Mouse (Mus musculus): ENCODE measurements around the gene Mfn2. TPM values are rescaled to one million over a fixed set of nuclear protein-coding genes. Genes with fewer than 3 reads are reported as not detected.

Mfn2 gene
- polyA plus RNA-seq (2012; rRNA removed) (29.6 and 33.4 TPM in 2 replicates), polyA plus RNA-seq (2014; fragmentation: Nextera tagmentation; extraction: Ambion mirVana) (29.8 and 30.2 TPM in 2 replicates)

GRCm38 (mm10) chr4:147904313-147905089 is at the start of gene Mfn2:
Gene Mfn2 (minus strand): TSS chr4:147904704.
- Histone ChIP-seq H3K9me3 (ENCODE audit: control insufficient read depth, low read length) (no peaks in the 10 kb centered on the region), H3K4me2 (replicated peaks; ENCODE audit: low read depth, low read length, severe bottlenecking) (peak within 1 kb of the TSS; percentile 75), H3K36me3 (ENCODE audit: control insufficient read depth, insufficient read depth, low read length) (peaks cover 33% of the 10 kb centered on the region), H3K27me3 (ENCODE audit: control insufficient read depth, insufficient read depth, low read length) (no peaks in the 10 kb centered on the region), H3K27ac (replicated peaks; ENCODE audit: low read depth, low read length) (peak within 1 kb of the TSS; percentile 85), H3K4me1 (ENCODE audit: control insufficient read depth, insufficient read depth, low read length) (peaks cover 3% of the 10 kb centered on the region; the same call in 1 of the 2 replicates), H3K4me3 (replicated peaks; ENCODE audit: low read length) (peak within 1 kb of the TSS; percentile 87), H3K9ac (ENCODE audit: low read depth, low read length, severe bottlenecking) (peak within 1 kb of the TSS; percentile 93)
- no peak for TF ChIP-seq POLR2A (IDR thresholded peaks at IDR 0.05; ENCODE audit: borderline replicate concordance, extremely low read depth, insufficient read depth, insufficient read length)
- DNase-seq (ENCODE audit: low spot score) (peak; percentile 85), ATAC-seq (ENCODE audit: low FRiP score, low read depth) (peak; percentile 96)
- WGBS = under 1% methylated on average over 36 of the region's 59 CpGs

- Histone ChIP-seq H3K9ac (ENCODE audit: low read depth, low read length, severe bottlenecking) (no peak overlapping the region), H3K4me3 (replicated peaks; ENCODE audit: low read length) (no peak overlapping the region), H3K36me3 (ENCODE audit: control insufficient read depth, insufficient read depth, low read length) (0 out of 2 replicates have a peak, but pooled peaks cover 2% of the 10 kb centered on the region), H3K27ac (replicated peaks; ENCODE audit: low read depth, low read length) (no peak overlapping the region), H3K4me2 (replicated peaks; ENCODE audit: low read depth, low read length, severe bottlenecking) (no peak overlapping the region), H3K27me3 (ENCODE audit: control insufficient read depth, insufficient read depth, low read length) (no peaks in the 10 kb centered on the region), H3K9me3 (ENCODE audit: control insufficient read depth, low read length) (no peaks in the 10 kb centered on the region), H3K4me1 (ENCODE audit: control insufficient read depth, insufficient read depth, low read length) (no peaks in the 10 kb centered on the region)
- DNase-seq (ENCODE audit: low spot score) (peak; percentile 70), ATAC-seq (ENCODE audit: low FRiP score, low read depth) (no peak)
- TF ChIP-seq POLR2A (IDR thresholded peaks at IDR 0.05; ENCODE audit: borderline replicate concordance, extremely low read depth, insufficient read depth, insufficient read length) = no peak
- WGBS = 16% methylated on average over 4 of the region's 4 CpGs
Measured at GRCm38 (mm10) chr4:147953590-147953989, 49.1 kb upstream of the Mfn2 start.

GRCm38 (mm10) chr4:147947511-147947910 is 43.0 kb upstream of the Mfn2 start:
- H3K9me3 ChIP-seq (ENCODE audit: control insufficient read depth, low read length) = no peaks in the 10 kb centered on the region
- ATAC-seq (ENCODE audit: low FRiP score, low read depth) = no peak
- DNase-seq (ENCODE audit: low spot score) = no peak
- H3K9ac ChIP-seq (ENCODE audit: low read depth, low read length, severe bottlenecking) = no peak overlapping the region
- WGBS = 64% methylated on average over 2 of the region's 2 CpGs
- no peaks in the 10 kb centered on the region for H3K4me1 ChIP-seq (ENCODE audit: control insufficient read depth, insufficient read depth, low read length)
- peaks cover 56% of the 10 kb centered on the region for H3K36me3 ChIP-seq (ENCODE audit: control insufficient read depth, insufficient read depth, low read length)
- H3K27ac ChIP-seq (replicated peaks; ENCODE audit: low read depth, low read length) = no peak overlapping the region
- no peak for TF ChIP-seq POLR2A (IDR thresholded peaks at IDR 0.05; ENCODE audit: borderline replicate concordance, extremely low read depth, insufficient read depth, insufficient read length)
- H3K27me3 ChIP-seq (ENCODE audit: control insufficient read depth, insufficient read depth, low read length) = no peaks in the 10 kb centered on the region
- no peak overlapping the region for H3K4me3 ChIP-seq (replicated peaks; ENCODE audit: low read length)
- no peak overlapping the region for H3K4me2 ChIP-seq (replicated peaks; ENCODE audit: low read depth, low read length, severe bottlenecking)

- H3K4me2 ChIP-seq (replicated peaks; ENCODE audit: low read depth, low read length, severe bottlenecking) = no peak overlapping the region
- peaks cover 32% of the 10 kb centered on the region for H3K4me1 ChIP-seq (ENCODE audit: control insufficient read depth, insufficient read depth, low read length)
- H3K27ac ChIP-seq (replicated peaks; ENCODE audit: low read depth, low read length) = no peak overlapping the region
- ATAC-seq (ENCODE audit: low FRiP score, low read depth) (no peak), DNase-seq (ENCODE audit: low spot score) (no peak)
- H3K9me3 ChIP-seq (ENCODE audit: control insufficient read depth, low read length) = no peaks in the 10 kb centered on the region
- peaks cover 55% of the 10 kb centered on the region for H3K36me3 ChIP-seq (ENCODE audit: control insufficient read depth, insufficient read depth, low read length)
- WGBS = 90% methylated on average over 1 of the region's 1 CpGs
- H3K27me3 ChIP-seq (ENCODE audit: control insufficient read depth, insufficient read depth, low read length) = no peaks in the 10 kb centered on the region
- H3K9ac ChIP-seq (ENCODE audit: low read depth, low read length, severe bottlenecking) = no peak overlapping the region
- H3K4me3 ChIP-seq (replicated peaks; ENCODE audit: low read length) = no peak overlapping the region
- no peak for TF ChIP-seq POLR2A (IDR thresholded peaks at IDR 0.05; ENCODE audit: borderline replicate concordance, extremely low read depth, insufficient read depth, insufficient read length)
Measured at GRCm38 (mm10) chr4:147943005-147943404, 38.5 kb upstream of the Mfn2 start.

- Histone ChIP-seq H3K9me3 (ENCODE audit: control insufficient read depth, low read length) (no peaks in the 10 kb centered on the region), H3K4me2 (replicated peaks; ENCODE audit: low read depth, low read length, severe bottlenecking) (peak overlapping the region; percentile 93), H3K9ac (ENCODE audit: low read depth, low read length, severe bottlenecking) (peak overlapping the region; percentile 82), H3K4me3 (replicated peaks; ENCODE audit: low read length) (peak overlapping the region; percentile 89), H3K27ac (replicated peaks; ENCODE audit: low read depth, low read length) (peak overlapping the region; percentile 41; the same call in 1 of the 2 replicates), H3K36me3 (ENCODE audit: control insufficient read depth, insufficient read depth, low read length) (peaks cover 39% of the 10 kb centered on the region), H3K27me3 (ENCODE audit: control insufficient read depth, insufficient read depth, low read length) (no peaks in the 10 kb centered on the region), H3K4me1 (ENCODE audit: control insufficient read depth, insufficient read depth, low read length) (peaks cover 42% of the 10 kb centered on the region)
- no peak for DNase-seq (ENCODE audit: low spot score)
- TF ChIP-seq POLR2A (IDR thresholded peaks at IDR 0.05; ENCODE audit: borderline replicate concordance, extremely low read depth, insufficient read depth, insufficient read length) = no peak
- WGBS = 8% methylated on average over 62 of the region's 88 CpGs
- ATAC-seq (ENCODE audit: low FRiP score, low read depth) = peak; percentile 20
Measured at GRCm38 (mm10) chr4:147941045-147942020, 36.8 kb upstream of the Mfn2 start.
